Mouse (Mus musculus): ENCODE measurements around the gene Tctn3. TPM values are rescaled to one million over a fixed set of nuclear protein-coding genes. Genes with fewer than 3 reads are reported as not detected.

The Tctn3 gene
- 1.9 and 2.6 TPM in 2 replicates for polyA plus RNA-seq (2015; fragmentation: Nextera tagmentation; extraction: Ambion mirVana)

DNA sequence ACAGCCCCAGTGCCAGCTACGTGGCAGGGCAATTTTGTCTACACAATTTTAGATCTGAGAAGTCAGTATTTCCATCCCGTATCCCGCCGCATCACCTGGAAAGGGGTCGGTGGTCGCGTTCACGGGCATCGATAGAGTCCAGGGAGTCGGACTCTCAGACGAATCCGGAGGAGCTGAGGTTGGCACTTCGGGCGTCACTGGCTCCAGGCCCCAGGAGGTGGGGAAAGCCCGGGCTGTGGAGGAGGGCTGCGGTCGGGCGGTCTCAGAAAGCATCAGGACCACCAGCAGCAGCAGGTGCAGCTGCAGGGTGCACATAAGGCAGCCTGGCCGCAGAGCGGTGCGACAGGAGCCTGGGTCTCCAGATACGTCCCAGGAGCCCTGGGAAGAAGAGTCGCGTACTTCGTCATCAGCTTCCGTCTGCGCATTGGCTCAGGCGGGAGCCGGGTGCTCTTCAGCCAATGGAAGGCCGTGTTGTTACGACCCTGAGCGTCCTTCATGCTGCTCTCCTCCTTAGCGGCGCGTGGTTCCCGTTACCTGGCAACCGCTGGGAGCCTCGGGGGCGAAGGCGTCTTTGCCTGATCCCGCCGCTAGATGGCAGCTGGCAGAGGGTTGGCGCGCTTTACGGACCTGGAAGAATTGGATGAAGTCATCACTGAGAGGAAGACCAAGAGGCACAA, at the start of gene Tctn3, which contains the start of gene Entpd1:
TSS of gene Tctn3 (minus strand) at position 404 of the 677 bp plus-strand sequence.
TSS of gene Entpd1 (plus strand) at position 537 of the 677 bp plus-strand sequence.
- Histone ChIP-seq H3K27me3 (no peaks in the 10 kb centered on the region), H3K4me1 (replicated peaks) (peaks cover 10% of the 10 kb centered on the region), H3K36me3 (peaks cover 15% of the 10 kb centered on the region; the same call in 1 of the 2 replicates), H3K9me3 (replicated peaks) (no peaks in the 10 kb centered on the region), H3K27ac (no peak within 1 kb of the TSS), H3K4me2 (peak within 1 kb of the TSS; percentile 84), H3K4me3 (replicated peaks) (peak within 1 kb of the TSS; percentile 76), H3K9ac (peak within 1 kb of the TSS; percentile 72)
- DNase-seq (peak; percentile 93), ATAC-seq (ENCODE audit: low read depth) (peak; percentile 100)
- WGBS (ENCODE audit: insufficient replicate concordance) = under 1% methylated on average over 45 of the region's 45 CpGs

DNA sequence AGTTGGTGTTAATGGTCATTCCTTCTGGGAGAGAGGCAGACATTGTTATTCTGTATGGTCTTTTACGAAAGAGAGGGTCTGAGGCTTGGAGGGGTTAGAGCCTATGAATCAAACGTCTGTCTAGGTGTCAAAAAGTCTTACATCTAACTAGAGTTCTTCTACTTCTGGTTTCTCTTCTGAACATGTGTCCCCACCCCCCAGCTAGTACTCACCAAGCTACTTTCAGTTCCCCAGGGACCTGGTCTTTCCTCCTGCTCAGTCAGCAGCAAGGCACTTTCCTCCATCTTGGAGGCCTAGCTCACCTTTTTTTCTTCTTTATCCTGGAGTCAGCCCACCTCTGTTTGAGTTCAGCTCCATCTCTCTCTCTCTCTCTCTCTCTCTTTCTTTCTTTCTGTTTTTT, 49.1 kb upstream of the Tctn3 start:
- Histone ChIP-seq H3K4me3 (replicated peaks) (no peak overlapping the region), H3K27ac (no peak overlapping the region), H3K4me2 (peak overlapping the region; percentile 61), H3K9ac (no peak overlapping the region), H3K4me1 (replicated peaks) (peaks cover 28% of the 10 kb centered on the region), H3K9me3 (replicated peaks) (no peaks in the 10 kb centered on the region), H3K36me3 (no peaks in the 10 kb centered on the region), H3K27me3 (no peaks in the 10 kb centered on the region)
- no peak for DNase-seq
- ATAC-seq (ENCODE audit: low read depth) = no peak
- WGBS (ENCODE audit: insufficient replicate concordance) = 55% methylated on average over 2 of the region's 2 CpGs

DNA sequence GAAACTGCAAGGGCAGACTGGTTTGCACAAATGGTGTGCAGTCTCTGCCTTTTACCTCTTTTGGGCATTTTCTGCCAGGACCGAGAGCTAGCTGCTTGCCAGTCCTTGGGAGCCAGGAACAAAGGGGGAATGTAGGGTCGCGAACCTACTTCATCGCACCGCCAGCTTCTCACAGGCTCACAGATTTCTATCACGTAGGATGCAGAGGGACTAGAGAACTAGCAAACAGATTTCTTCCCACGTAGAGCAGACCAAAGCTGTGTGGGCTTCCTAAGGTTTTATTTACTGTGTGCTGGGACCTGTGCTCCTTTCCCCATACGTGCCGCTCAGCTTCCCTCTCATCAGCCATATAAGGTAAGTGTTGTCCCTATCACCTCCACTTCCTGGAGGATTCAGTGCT, 48.5 kb upstream of the Tctn3 start:
- Histone ChIP-seq H3K4me2 (peak overlapping the region; percentile 61), H3K9me3 (replicated peaks) (no peaks in the 10 kb centered on the region), H3K9ac (peak overlapping the region; percentile 53), H3K27ac (peak overlapping the region; percentile 43), H3K4me3 (replicated peaks) (peak overlapping the region; percentile 38), H3K4me1 (replicated peaks) (peaks cover 28% of the 10 kb centered on the region), H3K27me3 (no peaks in the 10 kb centered on the region), H3K36me3 (no peaks in the 10 kb centered on the region)
- WGBS (ENCODE audit: insufficient replicate concordance) = 20% methylated on average over 9 of the region's 9 CpGs
- DNase-seq (no peak), ATAC-seq (ENCODE audit: low read depth) (no peak)

DNA sequence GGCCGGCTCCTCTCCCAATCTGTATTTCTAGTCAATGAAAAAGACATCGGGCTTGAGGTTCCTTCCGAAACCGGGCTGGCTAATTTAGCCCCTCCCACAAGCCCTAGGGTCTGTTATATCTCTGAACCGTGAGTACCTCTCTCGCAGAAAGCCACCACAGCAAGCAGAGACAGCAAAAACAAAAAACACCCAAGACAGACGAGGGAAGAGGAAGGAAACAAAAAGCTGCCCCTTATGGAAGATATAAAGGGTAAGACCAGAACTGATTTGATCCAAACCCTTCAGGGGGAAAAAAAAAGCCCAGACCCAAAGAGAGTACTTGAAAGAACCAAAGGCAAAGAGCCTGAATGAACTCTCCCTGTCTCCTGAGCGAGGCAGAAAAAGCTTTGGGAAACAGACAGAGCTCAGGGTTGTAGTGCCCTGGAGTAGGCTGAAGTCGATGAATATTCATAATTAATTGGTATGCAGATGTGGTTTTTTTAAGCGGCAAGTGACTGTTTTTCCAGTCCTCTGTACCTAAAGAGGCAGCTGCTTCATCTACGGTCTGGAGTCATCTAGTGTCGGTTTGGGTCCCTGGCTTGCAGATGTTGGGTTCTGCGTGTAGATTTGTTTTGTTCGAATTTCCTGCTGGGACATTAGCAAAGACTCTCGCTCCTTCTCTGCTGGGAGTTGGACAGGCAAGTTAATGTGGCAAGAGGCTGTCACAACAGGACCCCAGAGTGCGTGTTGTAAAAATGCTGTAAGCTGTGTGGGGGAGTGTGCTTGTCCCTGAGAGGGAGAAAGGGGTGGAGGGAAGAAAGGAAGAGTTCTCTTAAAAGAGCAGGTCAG, 47.8 kb upstream of the Tctn3 start:
- H3K4me1 ChIP-seq (replicated peaks) = peaks cover 28% of the 10 kb centered on the region
- peak overlapping the region; percentile 38 for H3K4me3 ChIP-seq (replicated peaks)
- ATAC-seq (ENCODE audit: low read depth) = no peak
- no peaks in the 10 kb centered on the region for H3K36me3 ChIP-seq
- 2% methylated on average over 16 of the region's 16 CpGs for WGBS (ENCODE audit: insufficient replicate concordance)
- H3K27ac ChIP-seq = peak overlapping the region; percentile 43
- DNase-seq = no peak
- H3K9ac ChIP-seq = peak overlapping the region; percentile 53
- no peaks in the 10 kb centered on the region for H3K27me3 ChIP-seq
- H3K9me3 ChIP-seq (replicated peaks) = no peaks in the 10 kb centered on the region
- peak overlapping the region; percentile 61 for H3K4me2 ChIP-seq

DNA sequence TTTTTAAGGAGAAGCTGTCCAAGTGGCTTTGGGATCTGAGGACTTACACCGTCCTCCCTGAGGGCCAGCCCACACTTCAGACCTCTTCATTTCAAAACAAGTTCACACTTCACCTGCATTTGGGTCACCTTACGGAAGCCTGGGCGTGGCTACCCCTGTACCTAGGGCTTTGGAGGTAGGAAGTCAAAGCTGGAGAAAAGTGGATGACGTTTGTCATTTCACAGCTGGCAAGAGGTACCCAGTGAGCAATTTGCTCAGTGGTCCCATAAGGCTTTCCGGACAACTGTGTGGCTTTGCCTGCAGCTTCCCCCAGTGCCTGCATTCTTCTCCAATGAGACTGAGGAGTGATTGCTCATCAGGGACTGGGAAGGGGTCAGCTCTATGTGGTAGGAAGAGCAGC, 46.9 kb upstream of the Tctn3 start:
- Histone ChIP-seq H3K9ac (no peak overlapping the region), H3K4me3 (replicated peaks) (no peak overlapping the region), H3K4me2 (peak overlapping the region; percentile 61; the same call in 1 of the 2 replicates), H3K27ac (no peak overlapping the region), H3K4me1 (replicated peaks) (peaks cover 28% of the 10 kb centered on the region), H3K36me3 (no peaks in the 10 kb centered on the region), H3K9me3 (replicated peaks) (no peaks in the 10 kb centered on the region), H3K27me3 (no peaks in the 10 kb centered on the region)
- DNase-seq = no peak
- WGBS (ENCODE audit: insufficient replicate concordance) = 48% methylated on average over 5 of the region's 5 CpGs
- no peak for ATAC-seq (ENCODE audit: low read depth)

DNA sequence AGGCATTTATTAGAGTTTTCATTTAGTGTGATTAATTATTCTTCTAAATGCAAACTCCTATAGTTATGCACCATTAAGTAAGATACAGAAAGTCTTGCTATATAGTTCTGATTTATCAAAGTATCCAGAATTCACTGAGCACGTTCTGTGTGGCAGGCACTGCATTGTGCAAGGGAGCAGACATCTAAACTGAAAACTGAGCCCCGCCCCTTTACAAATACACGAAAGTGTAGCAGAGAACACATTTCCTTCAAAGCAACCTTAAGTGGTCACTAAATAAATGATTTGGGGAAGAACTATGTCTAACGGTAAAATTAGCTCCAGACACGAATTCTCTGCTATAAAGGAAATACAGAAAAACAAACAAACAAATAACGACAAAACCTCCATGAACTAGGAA, 46.2 kb upstream of the Tctn3 start:
- no peak overlapping the region for H3K9ac ChIP-seq
- ATAC-seq (ENCODE audit: low read depth) (no peak), DNase-seq (no peak)
- no peaks in the 10 kb centered on the region for H3K9me3 ChIP-seq (replicated peaks)
- no peak overlapping the region for H3K4me3 ChIP-seq (replicated peaks)
- no peaks in the 10 kb centered on the region for H3K27me3 ChIP-seq
- whole genome bisulfite sequencing (ENCODE audit: insufficient replicate concordance) = 40% methylated on average over 6 of the region's 6 CpGs
- H3K4me1 ChIP-seq (replicated peaks) = peaks cover 24% of the 10 kb centered on the region
- H3K36me3 ChIP-seq = no peaks in the 10 kb centered on the region
- no peak overlapping the region for H3K27ac ChIP-seq
- no peak overlapping the region for H3K4me2 ChIP-seq

DNA sequence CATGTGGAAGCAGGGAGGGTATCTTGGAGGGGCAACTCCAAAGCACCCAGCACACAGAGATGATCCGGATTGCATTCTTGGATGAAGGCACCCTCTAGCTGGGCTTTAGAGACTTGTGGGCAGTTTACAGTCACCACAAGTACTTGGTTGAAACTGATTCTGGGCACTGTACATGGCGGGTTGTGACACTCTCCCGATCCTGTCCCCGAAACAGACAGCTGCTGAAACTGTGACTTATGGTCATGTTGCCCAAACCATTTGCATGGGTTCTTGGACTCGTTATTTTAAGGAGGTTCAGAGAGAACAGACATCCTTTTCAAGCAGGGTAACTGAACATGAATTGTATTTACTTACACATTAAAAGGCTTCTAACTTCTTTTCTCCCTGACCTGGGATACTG, 44.2 kb upstream of the Tctn3 start:
- 66% methylated on average over 5 of the region's 5 CpGs for WGBS (ENCODE audit: insufficient replicate concordance)
- Histone ChIP-seq H3K9ac (no peak overlapping the region), H3K4me1 (replicated peaks) (peaks cover 22% of the 10 kb centered on the region), H3K4me2 (no peak overlapping the region), H3K27ac (no peak overlapping the region), H3K9me3 (replicated peaks) (no peaks in the 10 kb centered on the region), H3K4me3 (replicated peaks) (no peak overlapping the region), H3K36me3 (no peaks in the 10 kb centered on the region), H3K27me3 (no peaks in the 10 kb centered on the region)
- ATAC-seq (ENCODE audit: low read depth) = no peak
- DNase-seq = no peak

DNA sequence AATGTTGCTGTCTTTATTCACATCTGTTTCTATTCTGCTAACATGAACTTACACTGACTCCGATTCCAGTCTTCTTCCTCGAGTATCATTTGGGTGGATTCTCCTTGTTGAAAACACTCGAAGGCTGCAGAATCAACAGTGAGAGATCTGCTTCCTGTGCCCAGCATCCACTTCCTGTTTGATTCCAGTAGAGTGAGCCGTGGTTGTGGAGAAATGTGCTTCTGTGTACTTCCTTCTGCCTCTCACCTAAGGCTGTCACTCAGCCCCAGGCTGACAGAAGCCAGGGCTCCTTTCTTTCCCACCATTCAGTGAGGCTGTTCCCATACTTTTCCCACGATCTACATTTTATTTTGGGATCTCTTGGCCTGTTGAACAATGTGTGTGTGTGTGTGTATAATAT, 38.1 kb upstream of the Tctn3 start:
- ATAC-seq (ENCODE audit: low read depth) = no peak

DNA sequence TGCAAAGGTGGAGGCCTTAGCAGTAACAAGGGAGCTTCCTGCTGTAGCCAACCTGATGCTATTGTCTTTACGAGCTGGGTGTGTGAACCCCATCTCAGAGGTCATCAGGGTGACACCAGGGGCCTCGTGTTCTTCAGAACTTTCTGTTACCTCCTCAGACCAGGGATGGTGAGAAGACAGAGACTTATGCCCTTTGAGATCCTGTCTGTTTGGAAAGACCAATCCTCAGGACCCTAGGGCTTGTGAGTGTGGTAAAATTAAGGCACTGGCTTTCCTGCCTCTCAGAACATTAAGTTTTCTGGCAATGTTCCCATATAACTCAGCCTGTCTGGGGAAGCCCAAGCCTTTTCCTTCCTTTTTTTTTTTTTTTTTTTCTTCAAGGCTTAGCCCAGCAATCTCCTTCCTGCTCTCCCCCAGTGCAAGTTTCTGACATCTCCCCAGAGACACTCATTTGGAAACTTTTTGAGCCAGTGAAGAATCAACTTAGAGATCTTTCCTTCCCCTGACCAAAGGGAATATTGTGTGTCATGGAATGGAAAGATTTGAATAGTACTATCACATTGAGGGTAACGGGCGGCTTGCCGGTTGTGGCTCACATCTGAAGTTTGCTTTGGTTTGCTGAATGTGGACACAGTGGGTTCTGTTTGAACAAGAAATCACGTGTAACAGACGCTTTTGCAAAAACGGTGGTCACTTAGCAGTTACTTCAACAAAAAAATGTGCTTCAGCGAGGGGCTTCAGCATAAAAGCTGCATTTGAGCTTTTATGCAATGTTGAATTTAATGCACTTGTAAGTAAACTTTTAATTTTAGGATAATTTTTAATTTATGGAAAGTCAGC, 35.5 kb upstream of the Tctn3 start:
- 33% methylated on average over 9 of the region's 9 CpGs for WGBS (ENCODE audit: insufficient replicate concordance)
- no peaks in the 10 kb centered on the region for H3K36me3 ChIP-seq
- no peak overlapping the region for H3K4me3 ChIP-seq (replicated peaks)
- no peaks in the 10 kb centered on the region for H3K27me3 ChIP-seq
- no peak overlapping the region; the same call in 1 of the 2 replicates for H3K27ac ChIP-seq
- no peaks in the 10 kb centered on the region for H3K9me3 ChIP-seq (replicated peaks)
- no peak overlapping the region for H3K4me2 ChIP-seq
- no peak overlapping the region for H3K9ac ChIP-seq
- DNase-seq (no peak), ATAC-seq (ENCODE audit: low read depth) (no peak)
- peaks cover 31% of the 10 kb centered on the region for H3K4me1 ChIP-seq (replicated peaks)

More for the DNA sequence above, 38.1 kb upstream of the Tctn3 start:
- H3K9ac ChIP-seq = no peak overlapping the region
- H3K4me3 ChIP-seq (replicated peaks) = no peak overlapping the region
- H3K4me2 ChIP-seq = no peak overlapping the region
- no peaks in the 10 kb centered on the region for H3K27me3 ChIP-seq
- no peaks in the 10 kb centered on the region for H3K36me3 ChIP-seq
- no peak overlapping the region for H3K27ac ChIP-seq
- peaks cover 31% of the 10 kb centered on the region for H3K4me1 ChIP-seq (replicated peaks)
- 21% methylated on average over 5 of the region's 5 CpGs for WGBS (ENCODE audit: insufficient replicate concordance)
- no peaks in the 10 kb centered on the region for H3K9me3 ChIP-seq (replicated peaks)
- DNase-seq = no peak

DNA sequence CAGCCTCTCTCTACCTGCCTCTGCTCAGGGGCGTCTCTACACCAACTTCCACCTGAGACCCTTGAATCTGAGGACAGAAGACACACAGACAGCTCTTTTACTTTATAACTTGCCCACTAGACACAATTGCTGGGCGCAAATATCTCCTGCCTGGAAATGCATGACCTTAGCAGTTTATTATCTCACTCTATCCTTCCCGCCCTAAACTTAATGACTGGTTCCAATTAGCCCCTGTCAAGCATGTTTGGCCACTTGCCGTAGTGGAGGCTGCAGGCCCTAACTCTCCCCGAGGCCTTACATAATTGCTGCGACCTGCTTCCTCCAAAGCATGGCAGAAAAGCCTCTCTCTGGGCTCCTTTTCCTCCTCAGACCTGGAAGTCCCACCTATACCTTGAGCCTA, 34.3 kb upstream of the Tctn3 start:
- Histone ChIP-seq H3K27me3 (no peaks in the 10 kb centered on the region), H3K9ac (no peak overlapping the region), H3K4me2 (no peak overlapping the region), H3K4me3 (replicated peaks) (no peak overlapping the region), H3K4me1 (replicated peaks) (peaks cover 31% of the 10 kb centered on the region), H3K27ac (no peak overlapping the region), H3K36me3 (no peaks in the 10 kb centered on the region), H3K9me3 (replicated peaks) (no peaks in the 10 kb centered on the region)
- ATAC-seq (ENCODE audit: low read depth) = no peak
- WGBS (ENCODE audit: insufficient replicate concordance) = 53% methylated on average over 6 of the region's 6 CpGs
- DNase-seq = no peak

DNA sequence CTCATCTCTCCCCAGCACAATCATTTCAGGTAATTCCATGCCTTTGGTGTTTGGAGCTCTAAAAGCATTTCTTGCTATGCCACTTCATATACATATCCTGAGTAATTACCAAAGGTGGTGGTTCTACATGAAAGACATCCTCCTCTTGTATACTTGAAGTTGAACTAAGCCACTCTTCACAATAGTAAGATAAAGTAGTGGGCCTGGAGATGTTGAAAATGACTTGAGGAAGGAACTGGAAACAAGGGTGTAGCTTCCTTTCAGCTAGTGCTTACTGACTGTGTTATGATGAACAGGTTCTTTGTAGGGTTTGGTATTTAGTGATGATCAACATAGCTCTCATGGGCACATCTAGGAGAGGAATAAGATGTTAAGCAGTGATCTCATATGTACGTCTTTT, 31.8 kb upstream of the Tctn3 start:
- H3K27ac ChIP-seq = no peak overlapping the region
- 64% methylated on average over 1 of the region's 1 CpGs for WGBS (ENCODE audit: insufficient replicate concordance)
- no peak for DNase-seq
- no peaks in the 10 kb centered on the region for H3K36me3 ChIP-seq
- no peaks in the 10 kb centered on the region for H3K9me3 ChIP-seq (replicated peaks)
- no peak overlapping the region for H3K4me2 ChIP-seq
- no peak overlapping the region for H3K4me3 ChIP-seq (replicated peaks)
- H3K4me1 ChIP-seq (replicated peaks) = peaks cover 22% of the 10 kb centered on the region
- ATAC-seq (ENCODE audit: low read depth) = no peak
- no peak overlapping the region for H3K9ac ChIP-seq
- H3K27me3 ChIP-seq = no peaks in the 10 kb centered on the region

Data from liver, embryonic 13.5 days (tissue).